Mouse (Mus musculus) cerebellum, adult 2 months (tissue): ENCODE results near the gene Ggt1.

Experiments
- CTCF ChIP-seq: fragments of 200-500 bp; IDR thresholded peaks from 2 replicates; pipeline ENCODE4 v1.5.1; 2011; ENCODE audit warnings: low read depth, mild to moderate bottlenecking, control low read depth, low read length, moderate library complexity, borderline replicate concordance; ENCODE audit not compliant: insufficient read depth
- POLR2A ChIP-seq: fragments of 200-500 bp; IDR thresholded peaks from 2 replicates; pipeline ENCODE4 v1.6.1; 2011; ENCODE audit warnings: low read length, control low read depth, borderline replicate concordance; ENCODE audit not compliant: insufficient read depth

- TF ChIP-seq POLR2A (no peak), CTCF (no peak)
Observed at GRCm38 (mm10) chr10:75531532-75532090, 29.8 kb upstream of the Ggt1 start.
